Mouse (Mus musculus): Measurements from ENCODE around the gene Pamr1. TPM values are rescaled to one million over a fixed set of nuclear protein-coding genes. Genes with fewer than 3 reads are reported as not detected.

The Pamr1 gene
- polyA plus RNA-seq, 1 experiment: not detected

DNA sequence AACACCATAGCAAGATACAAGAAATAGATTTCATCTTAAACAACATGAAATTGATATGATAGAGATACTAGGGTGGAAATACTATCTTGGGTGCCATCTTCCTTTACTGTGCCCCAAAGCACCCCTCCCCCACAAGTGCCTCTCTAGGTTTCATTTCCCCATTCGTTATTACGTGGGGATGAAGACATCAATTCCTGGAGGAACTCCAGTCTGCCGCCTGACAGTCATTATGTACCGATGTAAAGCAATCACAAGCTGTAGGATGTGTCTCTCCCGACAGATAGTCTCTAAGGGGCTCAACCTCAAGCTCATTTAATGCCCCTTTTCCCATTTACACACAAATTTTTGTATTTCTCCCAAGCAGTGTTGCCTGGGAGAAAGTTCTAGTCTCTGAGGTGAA, 88.3 kb downstream of the Pamr1 start:
- no peak for TF ChIP-seq MAX (IDR thresholded peaks at IDR 0.05)
- TF ChIP-seq CEBPB (IDR thresholded peaks at IDR 0.05; ENCODE audit: low read depth): no peak
- no peak for TF ChIP-seq FOSL1 (IDR thresholded peaks at IDR 0.05; ENCODE audit: insufficient read depth, low read length, poor library complexity, severe bottlenecking)
- no peak for TF ChIP-seq MYOG (IDR thresholded peaks at IDR 0.05; ENCODE audit: control insufficient read depth, extremely low read depth, insufficient read length)
- no peak for TF ChIP-seq MYOD1 (IDR thresholded peaks at IDR 0.05; ENCODE audit: control insufficient read depth, insufficient read length, low read depth)
- TF ChIP-seq CTCF (IDR thresholded peaks at IDR 0.05; ENCODE audit: control insufficient read depth, insufficient read depth, insufficient read length): no peak
- TF ChIP-seq USF1 (IDR thresholded peaks at IDR 0.05; ENCODE audit: low read depth): no peak
- Histone ChIP-seq H3K36me3 (ENCODE audit: control insufficient read depth, insufficient read depth) (no peaks in the 10 kb centered on the region), H3ac (ENCODE audit: control insufficient read depth, insufficient read length, low read depth) (no peak overlapping the region), H3K79me3 (ENCODE audit: low read depth) (no peaks in the 10 kb centered on the region), H3K27me3 (ENCODE audit: control insufficient read depth, insufficient read depth, insufficient read length) (peaks cover 35% of the 10 kb centered on the region), H3K4me3 (ENCODE audit: insufficient read depth, poor library complexity, severe bottlenecking) (no peak overlapping the region), H3K79me2 (ENCODE audit: control insufficient read depth, insufficient read depth) (no peaks in the 10 kb centered on the region)

GRCm38 (mm10) chr2:102638690-102639089, 88.9 kb downstream of the Pamr1 start:
- Histone ChIP-seq H3K36me3 (ENCODE audit: control insufficient read depth, insufficient read depth) (no peaks in the 10 kb centered on the region), H3K79me2 (ENCODE audit: control insufficient read depth, insufficient read depth) (no peaks in the 10 kb centered on the region), H3K4me3 (ENCODE audit: insufficient read depth, poor library complexity, severe bottlenecking) (no peak overlapping the region), H3K79me3 (ENCODE audit: low read depth) (no peaks in the 10 kb centered on the region), H3K27me3 (ENCODE audit: control insufficient read depth, insufficient read depth, insufficient read length) (peaks cover 35% of the 10 kb centered on the region), H3ac (ENCODE audit: control insufficient read depth, insufficient read length, low read depth) (no peak overlapping the region)
- TF ChIP-seq MYOD1 (IDR thresholded peaks at IDR 0.05; ENCODE audit: control insufficient read depth, insufficient read length, low read depth) (no peak), CTCF (IDR thresholded peaks at IDR 0.05; ENCODE audit: control insufficient read depth, insufficient read depth, insufficient read length) (no peak), CEBPB (IDR thresholded peaks at IDR 0.05; ENCODE audit: low read depth) (no peak), MAX (IDR thresholded peaks at IDR 0.05) (no peak), FOSL1 (IDR thresholded peaks at IDR 0.05; ENCODE audit: insufficient read depth, low read length, poor library complexity, severe bottlenecking) (no peak), USF1 (IDR thresholded peaks at IDR 0.05; ENCODE audit: low read depth) (no peak), MYOG (IDR thresholded peaks at IDR 0.05; ENCODE audit: control insufficient read depth, extremely low read depth, insufficient read length) (no peak)

- Histone ChIP-seq H3K4me3 (ENCODE audit: insufficient read depth, poor library complexity, severe bottlenecking) (no peak overlapping the region), H3K79me2 (ENCODE audit: control insufficient read depth, insufficient read depth) (no peaks in the 10 kb centered on the region), H3ac (ENCODE audit: control insufficient read depth, insufficient read length, low read depth) (no peak overlapping the region), H3K79me3 (ENCODE audit: low read depth) (no peaks in the 10 kb centered on the region), H3K27me3 (ENCODE audit: control insufficient read depth, insufficient read depth, insufficient read length) (peaks cover 9% of the 10 kb centered on the region), H3K36me3 (ENCODE audit: control insufficient read depth, insufficient read depth) (no peaks in the 10 kb centered on the region)
- no peak for TF ChIP-seq FOSL1 (IDR thresholded peaks at IDR 0.05; ENCODE audit: insufficient read depth, low read length, poor library complexity, severe bottlenecking)
- TF ChIP-seq MYOG (IDR thresholded peaks at IDR 0.05; ENCODE audit: control insufficient read depth, extremely low read depth, insufficient read length): no peak
- TF ChIP-seq CTCF (IDR thresholded peaks at IDR 0.05; ENCODE audit: control insufficient read depth, insufficient read depth, insufficient read length): no peak
- TF ChIP-seq USF1 (IDR thresholded peaks at IDR 0.05; ENCODE audit: low read depth): no peak
Measured at GRCm38 (mm10) chr2:102648845-102649500, 99.2 kb downstream of the Pamr1 start.

GRCm38 (mm10) chr2:102650322-102650721, 100.5 kb downstream of the Pamr1 start:
- Histone ChIP-seq H3K36me3 (ENCODE audit: control insufficient read depth, insufficient read depth) (no peaks in the 10 kb centered on the region), H3ac (ENCODE audit: control insufficient read depth, insufficient read length, low read depth) (no peak overlapping the region), H3K4me3 (ENCODE audit: insufficient read depth, poor library complexity, severe bottlenecking) (no peak overlapping the region), H3K79me2 (ENCODE audit: control insufficient read depth, insufficient read depth) (no peaks in the 10 kb centered on the region), H3K27me3 (ENCODE audit: control insufficient read depth, insufficient read depth, insufficient read length) (peaks cover 9% of the 10 kb centered on the region), H3K79me3 (ENCODE audit: low read depth) (no peaks in the 10 kb centered on the region)
- TF ChIP-seq MYOG (IDR thresholded peaks at IDR 0.05; ENCODE audit: control insufficient read depth, extremely low read depth, insufficient read length): no peak
- TF ChIP-seq USF1 (IDR thresholded peaks at IDR 0.05; ENCODE audit: low read depth): no peak
- no peak for TF ChIP-seq MAX (IDR thresholded peaks at IDR 0.05)
- no peak for TF ChIP-seq MYOD1 (IDR thresholded peaks at IDR 0.05; ENCODE audit: control insufficient read depth, insufficient read length, low read depth)
- no peak for TF ChIP-seq FOSL1 (IDR thresholded peaks at IDR 0.05; ENCODE audit: insufficient read depth, low read length, poor library complexity, severe bottlenecking)
- TF ChIP-seq CEBPB (IDR thresholded peaks at IDR 0.05; ENCODE audit: low read depth): no peak
- TF ChIP-seq CTCF (IDR thresholded peaks at IDR 0.05; ENCODE audit: control insufficient read depth, insufficient read depth, insufficient read length): no peak

DNA sequence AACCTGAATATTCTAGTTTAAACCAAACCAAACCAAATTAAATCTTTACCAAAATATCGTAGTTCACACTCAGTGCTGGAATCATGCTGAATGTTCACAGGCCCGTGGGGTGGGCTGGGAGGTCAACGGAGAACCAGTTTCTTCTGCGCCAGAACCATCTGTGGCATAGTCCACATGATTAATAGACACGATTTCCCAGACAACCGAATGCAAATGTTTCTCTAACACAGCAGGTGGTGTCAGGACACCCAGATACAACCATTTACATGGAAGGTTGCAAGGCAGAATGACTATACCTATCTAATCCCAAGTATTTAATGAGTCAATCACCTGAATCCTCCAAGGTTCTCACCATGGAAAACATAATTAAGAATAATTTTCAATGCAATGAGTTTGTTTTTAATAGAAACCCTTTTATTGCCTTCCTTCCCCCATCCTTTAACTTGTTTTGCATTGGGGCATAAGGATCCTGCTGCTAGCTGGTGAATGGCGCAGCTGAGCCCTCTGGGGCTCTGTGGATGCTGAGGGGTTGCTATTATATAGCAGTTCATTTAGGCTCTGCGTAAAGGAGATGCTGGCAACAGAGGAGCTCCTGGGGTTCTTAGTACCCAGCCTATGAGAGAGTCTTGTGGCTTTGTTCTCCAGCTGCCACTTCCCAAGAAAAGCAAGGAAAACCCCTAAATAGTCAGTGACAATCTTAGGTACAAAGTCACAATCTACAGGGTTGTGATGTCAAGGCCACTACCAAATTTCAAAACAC, 106.3 kb downstream of the Pamr1 start:
- no peaks in the 10 kb centered on the region for H3K36me3 ChIP-seq (ENCODE audit: control insufficient read depth, insufficient read depth)
- no peak overlapping the region for H3ac ChIP-seq (ENCODE audit: control insufficient read depth, insufficient read length, low read depth)
- no peak for TF ChIP-seq USF1 (IDR thresholded peaks at IDR 0.05; ENCODE audit: low read depth)
- TF ChIP-seq MAX (IDR thresholded peaks at IDR 0.05): no peak
- peaks cover 38% of the 10 kb centered on the region for H3K27me3 ChIP-seq (ENCODE audit: control insufficient read depth, insufficient read depth, insufficient read length)
- H3K79me2 ChIP-seq (ENCODE audit: control insufficient read depth, insufficient read depth): no peaks in the 10 kb centered on the region
- H3K4me3 ChIP-seq (ENCODE audit: insufficient read depth, poor library complexity, severe bottlenecking): no peak overlapping the region
- no peaks in the 10 kb centered on the region for H3K79me3 ChIP-seq (ENCODE audit: low read depth)

DNA sequence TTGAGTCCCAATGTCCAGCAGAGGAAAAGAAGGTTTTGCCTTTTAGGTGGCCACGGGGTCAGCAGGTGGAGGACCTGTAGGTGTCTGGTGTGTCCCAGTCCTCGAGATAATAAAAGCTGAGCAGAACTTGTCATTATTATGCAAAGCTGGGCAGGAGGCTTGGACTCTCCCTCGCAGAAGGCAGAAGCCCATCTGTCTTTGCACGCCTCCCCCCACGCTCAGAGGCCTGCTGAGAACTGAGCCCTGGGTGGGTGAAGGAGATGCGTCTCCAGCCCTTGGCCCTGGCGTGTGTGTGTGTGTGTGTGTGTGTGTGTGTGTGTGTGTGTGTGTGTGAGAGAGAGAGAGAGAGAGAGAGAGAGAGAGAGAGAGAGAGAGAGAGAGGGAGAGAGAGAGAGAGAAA, 107.9 kb downstream of the Pamr1 start:
- Histone ChIP-seq H3K36me3 (ENCODE audit: control insufficient read depth, insufficient read depth) (no peaks in the 10 kb centered on the region), H3K4me3 (ENCODE audit: insufficient read depth, poor library complexity, severe bottlenecking) (no peak overlapping the region), H3K79me3 (ENCODE audit: low read depth) (no peaks in the 10 kb centered on the region), H3K27me3 (ENCODE audit: control insufficient read depth, insufficient read depth, insufficient read length) (peaks cover 38% of the 10 kb centered on the region), H3ac (ENCODE audit: control insufficient read depth, insufficient read length, low read depth) (no peak overlapping the region), H3K79me2 (ENCODE audit: control insufficient read depth, insufficient read depth) (no peaks in the 10 kb centered on the region)
- TF ChIP-seq USF1 (IDR thresholded peaks at IDR 0.05; ENCODE audit: low read depth) (no peak), MAX (IDR thresholded peaks at IDR 0.05) (no peak), MYOD1 (IDR thresholded peaks at IDR 0.05; ENCODE audit: control insufficient read depth, insufficient read length, low read depth) (no peak), FOSL1 (IDR thresholded peaks at IDR 0.05; ENCODE audit: insufficient read depth, low read length, poor library complexity, severe bottlenecking) (no peak), MYOG (IDR thresholded peaks at IDR 0.05; ENCODE audit: control insufficient read depth, extremely low read depth, insufficient read length) (no peak), CTCF (IDR thresholded peaks at IDR 0.05; ENCODE audit: control insufficient read depth, insufficient read depth, insufficient read length) (no peak), CEBPB (IDR thresholded peaks at IDR 0.05; ENCODE audit: low read depth) (no peak)
